ENCODE assay signal across 15 mouse cellular contexts in the genomic region with DNA sequence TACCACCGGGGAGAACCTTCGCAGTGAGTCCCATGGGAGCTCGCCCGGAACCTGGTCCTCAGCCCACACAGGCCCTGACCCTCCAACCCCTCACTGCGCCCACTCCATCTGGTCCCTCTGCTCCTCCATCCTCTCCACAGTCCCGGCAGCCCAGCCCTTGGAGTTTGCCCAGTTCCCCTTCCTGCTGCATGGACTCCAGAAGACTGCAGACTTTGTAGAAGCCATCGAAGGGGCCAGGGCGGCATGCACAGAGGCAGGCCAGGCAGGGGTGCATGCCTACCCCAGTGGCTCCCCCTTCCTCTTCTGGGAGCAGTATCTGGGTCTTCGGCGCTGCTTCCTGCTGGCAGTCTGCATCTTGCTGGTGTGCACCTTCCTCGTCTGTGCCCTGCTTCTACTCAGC. TPM values are rescaled to one million over a fixed set of nuclear protein-coding genes. Genes with fewer than 3 reads are reported as not detected.
"Had no signal": no experiment of that assay in that cellular context is flagged by ENCODE, and none has a peak within 500 bp of the region (broad histone marks: within the 10 kb centered on the region; RNA-seq: fewer than 3 reads in every experiment).

No protein-coding gene starts in this region.

- H3K4me2 ChIP-seq: neural tube, embryonic 12.5 days; neural tube, embryonic 13.5 days; neural tube, embryonic 15.5 days; stomach, embryonic 15.5 days had no signal

- H3K4me1 ChIP-seq: neural tube, embryonic 12.5 days; neural tube, embryonic 13.5 days; stomach, embryonic 15.5 days had no signal

- H3K27ac ChIP-seq: neural tube, embryonic 12.5 days; neural tube, embryonic 13.5 days; neural tube, embryonic 15.5 days; stomach, embryonic 15.5 days; stomach, postnatal 0 days had no signal

- H3K9ac ChIP-seq: neural tube, embryonic 12.5 days; neural tube, embryonic 13.5 days; neural tube, embryonic 15.5 days; stomach, embryonic 15.5 days had no signal

- DNase-seq: retina, postnatal 1 day; right cerebral cortex, postnatal 14 days; right cerebral cortex, postnatal 25 days; right cerebral cortex, postnatal 4 days; spleen, adult 18-20 months; thymus, adult 18-20 months; thymus, adult 2 months had no signal

- H3K9me3 ChIP-seq: neural tube, embryonic 12.5 days; neural tube, embryonic 13.5 days; neural tube, embryonic 15.5 days; stomach, embryonic 15.5 days had no signal

- H3K4me3 ChIP-seq: neural tube, embryonic 12.5 days; neural tube, embryonic 13.5 days; neural tube, embryonic 15.5 days; stomach, embryonic 15.5 days had no signal

- H3K27me3 ChIP-seq: neural tube, embryonic 12.5 days; neural tube, embryonic 13.5 days; neural tube, embryonic 15.5 days; stomach, embryonic 15.5 days had no signal

RNA-seq across cellular contexts. Expression of a gene that starts 15.6 kb away (rescaled TPM):
- polyA plus RNA-seq: neural tube, embryonic 11.5 days; neural tube, embryonic 12.5 days; neural tube, embryonic 13.5 days; neural tube, embryonic 14.5 days; neural tube, embryonic 15.5 days; stomach, embryonic 14.5 days had no signal
